Mouse (Mus musculus) testis, postnatal 10 days (tissue): ENCODE data around the gene Slc35g1.
"Not testable (repeated sequence)": the region's sequence is repeated elsewhere in the genome, so short reads cannot be mapped to it uniquely, and the experiment has no call there.

Source experiments
- DNase-seq: peaks from one replicate; pipeline ENCODE4 v3.0.0; 2021; ENCODE audit warnings: low spot score

The Slc35g1 gene

DNA sequence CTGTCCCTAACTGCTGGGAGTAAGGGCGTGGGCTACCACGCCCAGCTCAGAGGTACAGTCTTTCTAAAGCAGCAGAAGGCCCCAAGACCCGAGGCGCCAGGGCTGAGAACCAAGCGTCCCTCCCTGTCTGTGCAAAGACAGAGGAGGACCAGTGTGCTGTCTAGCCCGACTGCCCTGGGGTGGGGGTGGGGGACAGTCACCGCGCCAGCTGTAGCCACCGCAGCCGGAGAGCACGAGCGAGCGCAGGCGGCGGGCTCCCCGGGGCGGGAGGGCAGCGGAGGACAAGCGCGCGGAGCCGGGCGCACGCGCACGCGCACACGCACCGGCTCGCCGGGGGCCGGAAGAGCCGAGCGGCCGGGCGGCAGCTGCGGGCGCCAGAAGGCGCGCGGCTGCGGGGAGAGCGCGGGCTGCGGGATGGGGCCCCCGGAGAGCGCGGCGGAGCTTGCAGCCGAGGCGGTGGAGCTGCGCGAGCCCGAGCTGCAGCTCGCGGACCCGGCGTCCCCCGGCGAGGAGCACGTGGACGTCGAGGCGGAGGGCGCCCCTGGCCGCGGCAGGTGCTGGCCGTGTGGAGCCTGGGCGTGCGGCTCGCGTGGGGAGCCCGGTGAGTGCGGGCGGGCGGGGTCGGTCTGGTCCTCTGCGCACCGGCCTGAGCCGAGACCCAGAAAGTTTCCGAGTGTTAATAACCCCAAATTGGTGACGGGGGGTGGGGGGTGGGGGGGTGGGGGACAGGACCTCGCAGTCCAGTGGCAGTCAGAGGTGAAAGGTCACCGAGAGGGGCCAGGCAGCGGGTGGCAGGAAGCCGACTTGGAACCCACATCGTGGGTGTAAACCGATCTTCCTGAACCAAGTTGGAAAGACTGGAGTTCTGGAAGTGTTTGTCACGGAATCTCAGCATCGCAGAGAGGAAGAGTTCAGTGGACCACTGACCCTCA, at the start of gene Slc35g1:
Slc35g1 (plus strand) TSS at position 280 of the 932 bp plus-strand sequence.
- peak; percentile 71 for DNase-seq

DNA sequence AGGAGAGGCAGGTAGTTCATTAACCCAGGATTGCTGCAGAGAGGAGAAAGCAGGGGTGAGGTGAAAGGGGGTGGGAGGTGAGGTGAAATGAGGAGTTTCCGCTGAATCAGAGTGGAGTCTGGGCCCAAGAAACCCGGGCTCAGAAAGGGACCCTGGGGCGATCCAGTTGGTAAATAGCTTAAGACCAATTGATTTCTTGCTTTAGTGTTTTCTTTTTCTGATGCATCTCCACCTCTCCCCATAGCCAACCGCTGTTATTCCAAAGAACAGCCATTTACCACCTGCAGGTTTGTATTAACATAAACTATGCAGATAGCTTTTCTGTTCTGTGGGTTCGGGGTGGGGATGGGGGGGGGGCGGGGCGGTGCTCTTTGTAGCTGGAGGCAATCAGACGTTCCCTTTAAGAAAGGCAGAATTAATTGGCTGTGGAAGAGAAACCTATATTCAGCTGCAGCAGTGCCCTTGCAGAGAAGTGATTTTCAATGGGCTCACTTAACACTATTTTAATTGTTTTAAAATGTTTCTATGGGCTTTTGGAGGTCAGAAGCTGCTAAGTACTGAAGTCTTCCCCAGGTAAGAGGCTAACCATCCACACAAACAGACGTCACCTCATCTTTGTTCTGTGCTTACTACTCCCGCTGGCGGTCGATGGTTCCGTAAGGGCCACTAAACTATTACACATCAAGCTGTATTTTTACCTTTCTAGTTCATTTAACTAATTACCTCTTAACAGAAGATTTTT, 47.3 kb upstream of the Slc35g1 start:
- no peak for DNase-seq

DNA sequence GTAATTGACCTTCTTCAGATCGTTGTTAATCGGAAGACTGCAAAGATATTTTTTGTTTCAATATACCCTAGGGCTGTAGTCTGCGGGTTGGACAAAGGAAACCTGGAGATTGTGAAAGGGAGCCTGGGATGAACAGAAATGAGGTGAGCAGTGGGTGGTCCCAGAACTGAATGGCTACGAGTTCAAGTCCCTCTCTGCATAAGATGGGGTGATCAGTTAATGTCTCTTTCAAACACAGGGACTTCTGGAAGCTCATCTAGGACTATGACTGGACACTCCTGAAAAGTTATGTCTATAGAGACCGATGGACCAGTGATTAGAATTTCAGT, 46.8 kb upstream of the Slc35g1 start:
- no peak for DNase-seq

DNA sequence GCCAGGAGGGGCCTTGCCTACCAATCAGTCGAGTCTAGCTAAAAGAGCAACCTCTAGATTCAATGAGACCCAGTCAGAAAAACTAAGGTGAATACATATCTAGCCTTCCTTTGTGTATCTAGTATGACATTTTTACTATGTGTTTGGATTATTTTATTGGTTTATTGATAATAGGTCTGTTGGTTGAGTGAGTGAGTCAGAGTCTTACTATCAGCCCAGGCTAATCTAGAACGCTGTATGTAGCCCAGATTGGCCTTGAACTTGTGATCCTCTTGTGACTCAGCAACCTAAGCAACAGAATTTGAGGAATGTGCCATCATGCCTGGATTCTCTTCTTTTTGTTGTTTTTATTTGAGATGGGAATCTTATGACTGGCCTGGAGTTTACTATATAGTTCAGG, 44.6 kb upstream of the Slc35g1 start:
- DNase-seq: no peak

DNA sequence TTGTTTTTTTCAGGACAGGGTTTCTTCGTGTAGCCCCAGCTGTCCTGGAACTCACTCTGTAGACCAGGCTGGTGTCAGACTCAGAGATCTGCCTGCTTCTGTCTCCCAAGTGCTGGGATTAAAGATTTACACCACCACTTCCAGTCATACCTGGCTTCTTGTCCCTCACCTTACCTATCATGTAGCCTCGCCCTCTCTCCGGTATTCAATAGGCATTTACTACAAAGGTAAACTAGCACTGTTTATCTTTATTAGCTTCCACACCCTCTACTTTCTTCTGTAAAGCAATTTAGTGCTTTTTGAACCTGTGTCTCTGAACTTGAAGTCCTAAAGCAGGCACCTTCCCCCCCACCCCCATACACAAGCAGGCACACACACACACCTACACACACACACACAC, 44.1 kb upstream of the Slc35g1 start:
- DNase-seq: no peak

DNA sequence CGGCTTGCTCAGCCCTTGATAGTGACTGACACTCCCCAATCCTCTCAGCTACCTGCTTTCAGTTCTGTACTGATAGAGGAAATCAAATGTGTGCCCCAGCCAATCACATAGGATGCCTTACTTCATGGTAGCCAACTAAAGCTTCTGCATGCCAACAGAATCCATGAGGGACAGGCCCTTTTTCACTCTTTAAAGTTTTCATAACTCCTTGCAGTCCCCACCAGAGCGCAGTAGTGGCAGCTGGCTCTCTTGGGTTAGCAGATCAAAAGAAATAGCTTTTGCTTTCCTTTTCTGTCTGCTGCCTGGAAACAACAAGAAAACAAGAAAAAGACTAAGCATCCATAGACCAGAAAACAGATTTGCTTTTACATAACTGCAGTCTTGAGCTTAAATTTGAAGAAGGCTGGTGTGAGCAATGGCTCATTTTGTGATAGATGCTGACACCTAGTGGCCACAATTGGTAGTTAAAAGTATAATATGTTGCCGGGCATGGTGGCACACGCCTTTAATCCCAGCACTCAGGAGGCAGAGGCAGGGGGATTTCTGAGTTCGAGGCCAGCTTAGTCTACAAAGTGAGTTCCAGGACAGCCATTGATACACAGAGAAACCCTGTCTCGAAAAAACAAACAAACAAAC, 43.2 kb upstream of the Slc35g1 start:
- DNase-seq: no peak

DNA sequence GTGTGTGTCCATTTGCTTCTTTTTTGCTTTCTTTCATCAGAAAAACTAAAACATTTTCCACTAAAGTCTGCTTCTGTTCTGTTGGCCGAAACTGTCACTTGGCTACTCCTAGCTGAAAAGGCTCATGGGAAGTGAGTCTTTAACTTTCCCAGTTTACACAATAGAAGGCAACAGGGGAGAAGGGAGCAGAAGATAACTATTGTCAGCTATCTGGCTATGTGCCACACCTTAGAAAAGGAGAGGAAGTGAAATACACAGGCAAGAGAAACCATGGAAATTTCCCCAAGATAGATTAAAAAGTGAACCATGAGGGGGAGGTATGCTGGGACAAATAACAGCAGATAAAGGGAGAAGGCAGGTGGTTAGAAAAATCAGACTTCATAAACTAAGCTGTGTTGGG, 41.5 kb upstream of the Slc35g1 start:
- no peak for DNase-seq

DNA sequence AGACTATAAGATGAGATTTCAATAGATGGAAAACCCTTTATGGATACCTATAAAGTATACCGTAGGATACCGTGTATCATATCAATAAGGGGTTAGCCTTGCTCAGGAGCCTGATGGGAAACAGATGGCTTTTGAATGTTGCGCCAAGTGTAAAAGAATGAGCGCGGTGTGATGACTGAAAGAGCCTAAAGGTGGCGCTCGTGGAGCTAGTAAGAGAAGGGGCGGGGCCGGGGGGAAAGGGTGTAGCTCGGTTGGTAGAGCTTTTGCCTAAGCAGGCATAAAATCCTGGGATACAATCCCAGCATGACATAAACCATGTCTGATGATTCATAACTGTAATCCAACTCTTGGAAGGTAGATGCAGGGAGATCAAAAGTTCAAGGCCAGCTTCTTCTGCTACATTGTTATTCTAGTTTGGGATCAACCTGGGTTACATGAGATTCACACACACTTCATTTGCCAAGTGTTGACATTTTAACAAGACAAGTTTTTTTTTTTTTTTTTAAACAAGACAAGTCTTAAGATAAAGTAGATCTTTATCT, 40.9 kb upstream of the Slc35g1 start:
- DNase-seq: peak; percentile 71

DNA sequence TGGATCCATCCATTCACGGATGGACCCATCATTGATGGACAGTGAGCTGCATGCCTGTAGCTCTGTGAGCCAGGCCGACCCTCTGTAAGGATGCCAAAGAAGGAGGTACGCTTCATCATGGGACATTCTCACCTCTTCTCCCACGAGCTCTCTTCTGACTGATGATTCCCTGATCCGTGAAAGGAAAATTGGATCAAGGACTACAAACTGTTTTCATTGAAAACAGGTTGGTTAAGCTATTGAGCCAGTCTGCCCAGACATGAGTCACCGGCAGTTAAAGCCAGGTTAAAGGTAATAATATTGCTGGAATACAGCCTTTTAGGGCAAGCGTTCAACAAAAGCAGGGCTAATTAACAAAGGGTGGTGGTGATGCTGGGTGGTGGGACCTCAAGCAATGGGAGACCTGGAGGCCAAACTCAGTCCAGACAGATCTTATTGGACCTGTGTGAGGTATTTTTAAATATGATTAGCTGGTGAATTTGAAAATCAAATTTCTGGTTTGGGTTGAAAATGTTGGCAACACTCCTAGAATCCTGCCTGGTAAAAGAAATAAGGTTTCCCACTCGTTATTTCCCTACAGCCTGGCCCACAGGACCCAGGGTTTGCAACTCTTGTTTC, 39.5 kb upstream of the Slc35g1 start:
- no peak for DNase-seq

DNA sequence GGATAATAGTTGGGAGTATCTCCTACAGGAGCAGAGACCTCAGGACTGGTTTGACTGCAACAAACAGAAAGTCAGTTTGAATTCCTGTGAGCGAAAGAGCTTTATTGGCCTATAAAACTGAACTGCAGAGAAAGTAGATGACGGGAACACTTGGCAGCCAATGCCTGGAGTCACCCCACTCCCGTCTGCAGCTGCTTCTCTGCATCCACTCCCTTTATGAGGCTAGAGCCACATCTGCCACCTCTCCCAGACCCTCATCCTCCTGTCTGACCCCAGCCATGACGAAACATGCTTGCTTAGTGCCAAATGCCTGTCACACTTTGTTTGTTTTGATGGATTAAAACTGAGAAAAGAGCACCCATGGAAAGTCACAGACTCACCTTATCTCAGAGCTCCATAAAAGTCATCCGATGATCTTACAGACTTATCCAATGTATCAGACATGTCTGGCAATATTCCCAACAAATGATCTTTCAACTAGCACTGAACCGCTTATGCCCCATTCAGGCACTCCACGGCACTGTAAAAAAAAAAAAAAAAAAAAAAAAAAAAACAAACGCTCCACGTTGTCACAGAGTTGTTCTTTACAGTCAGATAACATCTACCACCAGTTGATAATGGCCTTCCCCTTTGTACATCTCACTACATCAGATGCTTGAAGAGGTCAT, 37.7 kb upstream of the Slc35g1 start:
- DNase-seq: no peak

DNA sequence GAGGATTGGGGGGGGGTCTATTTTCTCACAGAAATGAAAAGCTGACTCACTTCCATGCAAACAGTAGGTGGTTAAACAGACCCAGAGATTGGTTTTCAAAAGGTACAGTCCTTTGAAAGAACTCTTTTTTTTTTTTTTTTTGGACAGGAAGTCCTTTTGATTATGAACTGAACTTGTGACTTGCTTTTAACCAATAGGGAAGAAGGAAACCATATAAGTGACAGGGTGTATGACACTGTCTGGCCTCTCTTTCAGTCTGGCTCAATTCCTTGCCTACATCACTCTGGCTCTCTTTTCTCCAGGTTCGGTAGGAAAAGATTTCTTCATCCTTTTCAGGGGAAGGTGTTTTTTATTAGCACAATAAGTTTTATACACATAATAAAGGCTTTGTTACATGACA, 36.5 kb upstream of the Slc35g1 start:
- no peak for DNase-seq

DNA sequence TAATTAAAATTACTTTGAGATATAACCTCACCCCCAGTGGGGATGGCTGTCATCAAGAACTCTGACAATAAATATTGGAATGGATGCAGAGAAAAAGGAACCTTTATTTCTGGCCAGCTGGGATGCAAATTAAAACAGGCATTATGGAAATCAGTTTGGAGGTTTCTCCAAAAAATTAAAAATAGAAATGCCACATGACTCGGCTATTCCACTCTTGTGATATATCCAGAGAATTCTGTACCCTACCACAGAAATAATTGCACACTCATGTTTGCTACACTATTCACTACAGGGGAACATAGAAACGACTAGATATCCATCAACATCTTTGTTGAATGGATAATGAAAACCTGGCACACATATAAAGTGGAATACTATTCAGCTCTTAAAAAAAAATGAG, 33.9 kb upstream of the Slc35g1 start:
- DNase-seq: no peak

DNA sequence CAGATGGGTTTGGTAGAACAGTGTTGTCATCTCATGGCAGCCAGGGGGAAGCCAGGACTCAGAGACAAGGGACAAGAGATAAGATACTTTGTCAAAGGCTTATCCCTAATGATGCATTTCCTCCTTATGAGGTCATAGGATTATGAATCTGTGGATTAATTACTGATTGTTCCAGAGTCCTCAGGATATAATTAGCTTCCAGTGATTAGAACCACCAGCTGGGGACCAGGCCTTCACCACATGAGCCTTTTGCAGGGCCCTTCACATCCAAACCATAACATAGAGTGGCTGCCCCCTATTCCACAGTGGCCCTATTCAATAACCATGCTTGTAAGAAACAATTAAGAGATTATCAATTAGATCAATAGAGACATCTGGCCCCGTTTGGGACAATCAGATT, 32.4 kb upstream of the Slc35g1 start:
- DNase-seq: no peak

DNA sequence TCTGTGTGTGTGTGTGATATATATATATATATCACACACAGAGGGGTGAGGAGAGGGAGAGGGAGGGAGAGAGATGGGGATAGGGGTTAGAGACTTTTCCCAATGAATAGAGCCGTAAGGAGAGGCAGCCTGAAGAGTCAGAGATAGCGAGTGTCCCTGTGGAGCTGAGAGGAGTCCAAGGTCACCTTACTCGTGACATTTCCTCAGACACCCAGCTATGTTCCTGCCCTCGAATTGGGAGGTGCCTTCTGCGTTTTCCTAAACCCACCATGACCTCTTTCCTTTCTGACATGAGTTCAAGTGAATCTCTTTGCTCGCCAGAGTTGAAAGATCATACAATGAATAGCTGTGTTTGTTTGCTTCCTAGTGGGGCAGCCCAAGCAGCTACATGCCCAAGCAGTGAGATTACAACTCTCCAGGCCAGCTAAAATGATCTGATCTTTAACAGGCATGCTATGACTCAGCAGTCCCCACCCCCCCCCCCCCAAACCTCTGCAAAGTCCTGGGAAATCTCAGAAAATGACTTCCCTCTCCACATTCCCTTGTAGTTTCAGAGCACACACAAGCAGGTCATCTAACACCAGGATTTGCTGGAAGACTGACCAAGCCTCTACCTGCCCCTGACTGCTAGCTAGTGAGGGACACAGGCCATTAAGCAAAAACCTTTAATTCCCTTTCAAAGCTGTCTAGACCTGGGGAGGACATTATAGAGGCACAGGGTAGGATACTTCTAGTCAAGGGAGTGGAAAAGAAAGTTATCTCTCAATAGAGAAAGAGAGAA, 31.7 kb upstream of the Slc35g1 start:
- DNase-seq: no peak

DNA sequence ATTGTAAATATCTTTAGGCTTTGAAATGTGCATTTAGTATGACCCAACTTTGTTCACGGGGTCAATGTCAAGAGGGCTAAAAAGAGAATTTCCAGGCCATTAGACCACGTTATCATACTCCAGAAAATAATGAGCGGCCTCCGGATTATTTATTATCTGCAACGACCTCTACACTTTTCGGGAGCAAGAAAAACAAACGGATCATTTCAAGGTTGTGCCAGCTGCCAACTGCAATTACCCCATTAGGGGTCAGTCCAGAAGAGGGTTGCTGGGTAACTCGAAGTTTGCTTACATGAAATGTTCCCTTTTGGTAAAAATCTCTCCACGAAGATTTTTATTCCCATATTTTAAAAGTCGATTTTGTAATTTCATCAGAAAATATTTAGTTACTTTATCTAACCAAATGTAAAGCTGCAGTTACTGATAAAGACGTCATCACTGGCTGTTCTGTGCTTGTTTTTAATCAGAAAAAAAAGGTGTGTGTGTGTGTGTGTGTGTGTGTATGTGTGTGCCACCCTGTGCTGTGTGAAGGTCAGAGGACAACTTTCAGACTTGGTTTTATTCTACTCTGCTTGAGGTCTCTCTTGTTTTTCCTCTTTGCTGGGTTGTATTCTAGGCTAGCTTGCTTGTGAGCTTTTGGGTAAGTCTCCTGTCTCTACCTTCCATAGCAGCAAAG, 30.7 kb upstream of the Slc35g1 start:
- no peak for DNase-seq

DNA sequence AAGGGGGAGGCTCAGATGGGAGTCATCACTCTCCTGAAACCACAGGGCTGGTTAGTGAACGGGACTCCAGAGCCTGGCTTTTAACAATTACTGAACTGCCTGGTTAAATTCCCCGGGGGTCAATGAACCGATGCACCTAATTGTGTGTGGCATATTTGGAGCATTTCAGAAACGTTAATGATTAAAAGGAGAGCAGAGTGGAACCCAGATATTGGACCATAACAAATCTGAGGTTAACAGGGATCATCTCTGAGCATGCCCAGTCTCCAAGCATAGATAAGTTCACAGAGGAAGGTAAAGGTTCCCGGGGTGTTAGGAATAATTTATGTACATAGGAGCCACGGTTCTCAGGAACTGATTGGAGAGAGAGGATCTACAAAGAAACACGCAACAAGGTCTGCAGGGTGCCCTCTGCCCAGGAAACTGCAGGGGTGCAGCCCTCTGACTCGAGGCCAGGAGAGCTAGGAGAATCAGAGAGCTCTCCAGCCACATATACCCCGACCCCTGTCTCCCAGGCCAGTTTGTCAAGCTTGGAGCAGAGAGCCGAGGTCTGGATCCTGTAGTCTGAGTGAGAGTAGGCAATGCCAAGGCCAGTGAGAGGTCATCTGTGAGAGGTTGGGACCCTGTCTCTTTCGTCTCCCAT, 23.2 kb upstream of the Slc35g1 start:
- DNase-seq: no peak

DNA sequence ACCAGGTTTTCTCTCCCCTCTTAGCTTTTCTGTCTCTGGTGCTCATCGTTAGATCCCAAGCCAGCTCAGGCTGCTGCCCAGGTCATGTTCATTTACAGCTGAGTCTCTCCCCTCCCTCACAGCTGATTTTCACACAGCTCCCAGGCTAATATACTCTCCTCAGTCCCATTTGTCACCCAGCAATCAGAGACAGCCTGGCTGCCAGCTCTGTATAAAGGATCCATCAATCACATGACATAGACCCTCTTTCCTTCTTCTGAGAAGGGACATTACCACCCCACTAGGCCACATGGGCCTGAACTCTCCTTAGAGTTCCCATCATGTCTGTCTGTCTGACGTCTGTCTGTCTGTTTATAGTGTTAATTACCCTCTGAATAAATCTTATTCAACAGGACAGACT, 22.4 kb upstream of the Slc35g1 start:
- DNase-seq: no peak

DNA sequence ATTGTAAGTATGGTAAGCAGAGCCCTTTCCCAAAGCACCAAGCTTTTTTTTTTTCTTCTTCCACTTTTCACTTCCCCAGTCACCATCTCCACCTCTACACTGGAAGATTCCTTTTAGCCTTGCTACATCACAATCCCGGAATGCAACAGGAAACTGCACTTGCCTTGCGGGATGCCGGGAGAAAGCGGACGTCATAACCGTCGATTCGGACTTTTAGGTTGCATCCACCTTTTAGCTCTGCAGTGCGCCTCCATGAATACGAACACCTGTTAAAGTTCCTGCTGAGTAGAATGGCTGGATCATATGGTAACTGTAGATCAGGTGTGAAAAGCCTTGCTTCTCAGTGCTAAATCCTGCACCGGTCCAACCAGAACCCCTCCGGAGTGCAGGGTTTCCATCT, 12.0 kb upstream of the Slc35g1 start:
- DNase-seq: no peak

DNA sequence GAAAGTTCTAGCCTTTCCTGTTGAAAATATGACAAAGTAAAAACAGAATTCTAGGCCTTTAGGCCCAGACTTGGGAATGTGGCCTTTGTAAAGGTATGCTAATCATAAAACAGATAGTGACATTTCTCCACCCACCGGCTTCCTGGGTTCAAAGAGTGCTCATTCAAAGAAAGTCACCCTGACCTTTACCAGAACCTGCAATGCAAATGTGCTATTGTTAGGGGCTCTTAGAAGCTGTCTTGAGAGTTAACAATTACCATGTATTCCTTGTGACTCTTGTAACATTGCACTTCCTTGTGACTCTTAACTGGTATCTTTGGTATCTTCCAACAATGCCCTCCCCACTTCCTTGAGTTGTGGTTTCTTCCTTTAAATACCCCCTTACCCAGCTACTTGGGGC, 8.8 kb upstream of the Slc35g1 start:
- DNase-seq: not testable (repeated sequence)

DNA sequence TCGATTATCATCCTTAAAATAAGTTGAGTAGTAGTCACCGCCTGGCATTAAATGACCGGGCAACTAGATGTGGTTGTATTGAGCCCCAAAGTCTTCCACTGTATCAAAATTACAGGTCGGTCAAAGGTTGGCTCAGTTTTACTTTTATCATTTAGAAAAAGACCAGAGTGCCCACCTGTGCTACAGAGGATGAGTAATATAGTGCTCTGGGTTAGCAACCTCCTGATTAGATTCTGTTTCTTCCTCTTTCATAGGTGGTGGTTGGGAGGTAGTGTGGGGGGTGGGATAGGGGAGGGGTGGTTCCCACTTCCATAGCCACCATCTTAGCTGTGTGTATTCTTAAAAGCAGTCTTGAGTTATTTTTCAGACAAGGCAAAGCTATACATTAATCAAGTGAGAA, 7.9 kb upstream of the Slc35g1 start:
- no peak for DNase-seq
